Mouse (Mus musculus) hindbrain, embryonic 13.5 days (tissue): Measurements from ENCODE around the gene Sirpb1b. TPM values are rescaled to one million over a fixed set of nuclear protein-coding genes. Genes with fewer than 3 reads are reported as not detected.

Source experiments
- polyA plus RNA-seq: library from polyadenylated mRNA; unstranded; fragments of >200 nt; fragmentation: Nextera tagmentation; extraction: Ambion mirVana; gene quantifications from 2 replicates; pipeline ENCODE4 v1.2.1, GENCODE M21; 2015

Gene Sirpb1b
- polyA plus RNA-seq, 1 experiment from 2014 or later: not detected

Other genes starting within 250 kb of the Sirpb1b start
- not detected in 2 replicates for gene Gm9733, start 242.8 kb downstream of the Sirpb1b start, polyA plus RNA-seq
- not detected in 2 replicates for gene Sirpb1a, start 148.5 kb downstream of the Sirpb1b start, polyA plus RNA-seq